Mouse (Mus musculus) embryo, embryonic 11 days (tissue): ENCODE results near the gene Pgghg.
"Not testable (repeated sequence)": the region's sequence is repeated elsewhere in the genome, so short reads cannot be mapped to it uniquely, and the experiment has no call there.

ENCODE experiments used
- DNase-seq: peaks from one replicate; pipeline ENCODE4 v3.0.0-alpha.2; 2015

Pgghg gene

GRCm38 (mm10) chr7:140955758-140956555 is 14.8 kb downstream of the Pgghg start, which contains the start of the genes Gm45717 and Ifitm2:
Gm45717 (minus strand) TSS chr7:140955937.
Ifitm2 (minus strand) TSS chr7:140955987.
- peak; percentile 83 for DNase-seq

GRCm38 (mm10) chr7:140956556-140956869 is 15.3 kb downstream of the Pgghg start:
- DNase-seq = no peak

GRCm38 (mm10) chr7:140959181-140959901 is 18.1 kb downstream of the Pgghg start:
- peak; percentile 84 for DNase-seq

- DNase-seq = no peak
Measured at GRCm38 (mm10) chr7:140960026-140960425, 18.8 kb downstream of the Pgghg start.

GRCm38 (mm10) chr7:140961416-140961815 is 20.2 kb downstream of the Pgghg start:
- DNase-seq = no peak

- no peak for DNase-seq
Measured at GRCm38 (mm10) chr7:140962733-140963132, 21.5 kb downstream of the Pgghg start.

GRCm38 (mm10) chr7:140966921-140967320 is 25.7 kb downstream of the Pgghg start, which contains the start of gene Ifitm1:
Ifitm1 (plus strand) TSS chr7:140967221.
- no peak for DNase-seq

GRCm38 (mm10) chr7:140967862-140968591 is 26.8 kb downstream of the Pgghg start:
- peak; percentile 66 for DNase-seq

GRCm38 (mm10) chr7:140968710-140969109 is 27.5 kb downstream of the Pgghg start:
- not testable (repeated sequence) for DNase-seq

- DNase-seq = no peak
Measured at GRCm38 (mm10) chr7:140970931-140971330, 29.7 kb downstream of the Pgghg start.

- DNase-seq = no peak
Measured at GRCm38 (mm10) chr7:140971479-140972171, 30.4 kb downstream of the Pgghg start.

GRCm38 (mm10) chr7:140973396-140974165 is 32.4 kb downstream of the Pgghg start:
- no peak for DNase-seq

- no peak for DNase-seq
Measured at GRCm38 (mm10) chr7:140974940-140975339, 33.7 kb downstream of the Pgghg start.

GRCm38 (mm10) chr7:140975465-140975864 is 34.3 kb downstream of the Pgghg start:
- no peak for DNase-seq

GRCm38 (mm10) chr7:140976720-140977119 is 35.5 kb downstream of the Pgghg start:
- DNase-seq = not testable (repeated sequence)

- no peak for DNase-seq
Measured at GRCm38 (mm10) chr7:140981704-140982103, 40.5 kb downstream of the Pgghg start.

GRCm38 (mm10) chr7:140982971-140983370 is 41.8 kb downstream of the Pgghg start:
- DNase-seq = no peak

- DNase-seq = no peak
Measured at GRCm38 (mm10) chr7:140987182-140988138, 46.3 kb downstream of the Pgghg start.

GRCm38 (mm10) chr7:140989022-140989421 is 47.8 kb downstream of the Pgghg start:
- no peak for DNase-seq

GRCm38 (mm10) chr7:140990185-140990584 is 49.0 kb downstream of the Pgghg start:
- no peak for DNase-seq

GRCm38 (mm10) chr7:140990622-140991021 is 49.4 kb downstream of the Pgghg start:
- DNase-seq = no peak
